Mouse (Mus musculus): ENCODE results near the gene Gm20390. TPM values are rescaled to one million over a fixed set of nuclear protein-coding genes. Genes with fewer than 3 reads are reported as not detected.
"Not testable (repeated sequence)": the region's sequence is repeated elsewhere in the genome, so short reads cannot be mapped to it uniquely, and the experiment has no call there.

Gm20390 gene
- total RNA-seq, 2 experiments from 2014 or later = 39.1 to 42.8 TPM

GRCm38 (mm10) chr11:93967381-93967780 lies 712 bp downstream of the Gm20390 start:
- DNase-seq (ENCODE audit: low spot score in 2 of 2) = no peak

- DNase-seq (ENCODE audit: low spot score in 2 of 2) = no peak
Measured at GRCm38 (mm10) chr11:93965391-93965790, 2.7 kb downstream of the Gm20390 start.

GRCm38 (mm10) chr11:93963013-93963412 lies 5.1 kb downstream of the Gm20390 start:
- DNase-seq (ENCODE audit: low spot score in 2 of 2) = no peak

- DNase-seq (ENCODE audit: low spot score in 2 of 2) = no peak
Measured at GRCm38 (mm10) chr11:93961482-93961881, 6.6 kb downstream of the Gm20390 start.

- no peak for DNase-seq (ENCODE audit: low spot score in 2 of 2)
Measured at GRCm38 (mm10) chr11:93957746-93958145, 10.3 kb downstream of the Gm20390 start.

- no peak for DNase-seq (ENCODE audit: low spot score in 2 of 2)
Measured at GRCm38 (mm10) chr11:93957031-93957555, 11.0 kb downstream of the Gm20390 start.

- DNase-seq (ENCODE audit: low spot score in 2 of 2) = no peak
Measured at GRCm38 (mm10) chr11:93956159-93956558, 11.9 kb downstream of the Gm20390 start, which contains the start of gene Nme2. TSS of gene Nme2 (minus strand) at chr11:93956259.

GRCm38 (mm10) chr11:93955256-93956150 lies 12.6 kb downstream of the Gm20390 start:
- peak; percentile 90 to 94 for DNase-seq (ENCODE audit: low spot score in 2 of 2)

- DNase-seq (ENCODE audit: low spot score in 2 of 2) = no peak
Measured at GRCm38 (mm10) chr11:93954738-93955255, 13.3 kb downstream of the Gm20390 start.

- no peak for DNase-seq (ENCODE audit: low spot score in 2 of 2)
Measured at GRCm38 (mm10) chr11:93952376-93952775, 15.7 kb downstream of the Gm20390 start.

- no peak for DNase-seq (ENCODE audit: low spot score in 2 of 2)
Measured at GRCm38 (mm10) chr11:93950045-93950444, 18.0 kb downstream of the Gm20390 start.

GRCm38 (mm10) chr11:93948887-93949567 lies 19.1 kb downstream of the Gm20390 start:
- no peak for DNase-seq (ENCODE audit: low spot score in 2 of 2)

GRCm38 (mm10) chr11:93944986-93945385 lies 23.1 kb downstream of the Gm20390 start:
- DNase-seq (ENCODE audit: low spot score in 2 of 2) = no peak

- DNase-seq (ENCODE audit: low spot score in 2 of 2) = no peak
Measured at GRCm38 (mm10) chr11:93940906-93941305, 27.2 kb downstream of the Gm20390 start.

- DNase-seq (ENCODE audit: low spot score in 2 of 2) = no peak
Measured at GRCm38 (mm10) chr11:93929106-93929505, 39.0 kb downstream of the Gm20390 start.

- not testable (repeated sequence) for DNase-seq (ENCODE audit: low spot score in 2 of 2)
Measured at GRCm38 (mm10) chr11:93915019-93915418, 53.1 kb downstream of the Gm20390 start.

GRCm38 (mm10) chr11:93911603-93912002 lies 56.5 kb downstream of the Gm20390 start:
- no peak for DNase-seq (ENCODE audit: low spot score in 2 of 2)

- no peak for DNase-seq (ENCODE audit: low spot score in 2 of 2)
Measured at GRCm38 (mm10) chr11:93908829-93909228, 59.3 kb downstream of the Gm20390 start.

- DNase-seq (ENCODE audit: low spot score in 2 of 2) = no peak
Measured at GRCm38 (mm10) chr11:93907839-93908238, 60.3 kb downstream of the Gm20390 start.

GRCm38 (mm10) chr11:93906834-93907233 lies 61.3 kb downstream of the Gm20390 start:
- DNase-seq (ENCODE audit: low spot score in 2 of 2) = no peak
